Mouse (Mus musculus) bone marrow macrophage, adult 2 months (primary cell): ENCODE data around the gene Nkrf.

Experiments
- CTCF ChIP-seq: IDR thresholded peaks from 2 replicates; pipeline ENCODE4 v1.5.1; 2012; ENCODE audit warnings: low read depth, mild to moderate bottlenecking, low read length, moderate library complexity
- POLR2A ChIP-seq: IDR thresholded peaks from 2 replicates; pipeline ENCODE4 v1.6.1; 2012; ENCODE audit warnings: mild to moderate bottlenecking, low read depth, low read length, borderline replicate concordance

GRCm38 (mm10) chrX:36884719-36885118 is 18.0 kb downstream of the Nkrf start:
- TF ChIP-seq CTCF (no peak), POLR2A (no peak)
